Mouse (Mus musculus): Measurements from ENCODE around the gene Slc25a39.

Slc25a39 gene

GRCm38 (mm10) chr11:102407834-102408215, at the start of gene Slc25a39:
Gene Slc25a39 (minus strand): TSS chr11:102407946.
- DNase-seq, result no peak

- peak; percentile 60 for DNase-seq
Observed at GRCm38 (mm10) chr11:102455740-102456396, 48.1 kb upstream of the Slc25a39 start.

- DNase-seq, result no peak
Observed at GRCm38 (mm10) chr11:102453131-102453530, 45.4 kb upstream of the Slc25a39 start.

GRCm38 (mm10) chr11:102449043-102450008, 41.6 kb upstream of the Slc25a39 start:
- DNase-seq, result peak; percentile 62

- peak; percentile 66 for DNase-seq
Observed at GRCm38 (mm10) chr11:102448327-102448726, 40.6 kb upstream of the Slc25a39 start.

- DNase-seq, result peak; percentile 72
Observed at GRCm38 (mm10) chr11:102447497-102447896, 39.8 kb upstream of the Slc25a39 start, which contains the start of gene Fam171a2. Gene Fam171a2 (minus strand): TSS chr11:102447682.

GRCm38 (mm10) chr11:102446581-102447461, 39.1 kb upstream of the Slc25a39 start:
- no peak for DNase-seq

- DNase-seq, result peak; percentile 34
Observed at GRCm38 (mm10) chr11:102445891-102446361, 38.2 kb upstream of the Slc25a39 start.

GRCm38 (mm10) chr11:102445264-102445890, 37.6 kb upstream of the Slc25a39 start:
- peak; percentile 54 for DNase-seq

GRCm38 (mm10) chr11:102444781-102445180, 37.0 kb upstream of the Slc25a39 start:
- DNase-seq, result no peak

- no peak for DNase-seq
Observed at GRCm38 (mm10) chr11:102444321-102444720, 36.6 kb upstream of the Slc25a39 start.

- no peak for DNase-seq
Observed at GRCm38 (mm10) chr11:102443740-102444139, 36.0 kb upstream of the Slc25a39 start.

- DNase-seq, result no peak
Observed at GRCm38 (mm10) chr11:102442089-102442488, 34.3 kb upstream of the Slc25a39 start.

- DNase-seq, result no peak
Observed at GRCm38 (mm10) chr11:102441434-102441833, 33.7 kb upstream of the Slc25a39 start.

- no peak for DNase-seq
Observed at GRCm38 (mm10) chr11:102440255-102440654, 32.5 kb upstream of the Slc25a39 start.

- DNase-seq, result no peak
Observed at GRCm38 (mm10) chr11:102439093-102440082, 31.6 kb upstream of the Slc25a39 start.

GRCm38 (mm10) chr11:102438212-102439092, 30.7 kb upstream of the Slc25a39 start:
- no peak for DNase-seq

- peak; percentile 79 for DNase-seq
Observed at GRCm38 (mm10) chr11:102437120-102438061, 29.6 kb upstream of the Slc25a39 start.

- no peak for DNase-seq
Observed at GRCm38 (mm10) chr11:102436471-102436790, 28.7 kb upstream of the Slc25a39 start.

Measured in right cerebral cortex, adult 18-20 months (tissue).